Mouse (Mus musculus) layer of hippocampus, adult 6 months (tissue): ENCODE data around the gene Sdhaf2. TPM values are rescaled to one million over a fixed set of nuclear protein-coding genes. Genes with fewer than 3 reads are reported as not detected.

ENCODE experiments used
- long read RNA-seq, 2 experiments: library from polyadenylated mRNA; unstranded; transcript quantifications; one replicate each; pipeline ENCODE4 v2.0.0; 2019 to 2020
- polyA plus RNA-seq: library from polyadenylated mRNA; unstranded; fragments of <200 nt; fragmentation: Nextera tagmentation; gene quantifications from 2 replicates; pipeline ENCODE4 v1.2.3, GENCODE M21; 2021

Sdhaf2 gene
- polyA plus RNA-seq = 66.4 and 68.1 TPM in 2 replicates
- long read RNA-seq, experiment 1, transcript Sdhaf2-201 (4 exons, 2,981 nt) = major isoform, 81 of 104 reads
- long read RNA-seq, experiment 1, transcript Sdhaf2-203 (4 exons, 997 nt) = minor isoform, 7 of 104 reads
- long read RNA-seq, experiment 1, partial matches to known transcripts = 2 of 104 reads
- long read RNA-seq, experiment 1, other reads (novel, unspliced or antisense) = 12 of 104 reads
- long read RNA-seq, experiment 2, transcript Sdhaf2-204 (3 exons, 1,228 nt) = minor isoform, 5 of 240 reads
- long read RNA-seq, experiment 2, transcript Sdhaf2-203 (4 exons, 997 nt) = minor isoform, 24 of 240 reads
- long read RNA-seq, experiment 2, transcript Sdhaf2-201 (4 exons, 2,981 nt) = major isoform, 193 of 240 reads
- long read RNA-seq, experiment 2, partial matches to known transcripts = 2 of 240 reads
- long read RNA-seq, experiment 2, other reads (novel, unspliced or antisense) = 9 of 240 reads

DNA sequence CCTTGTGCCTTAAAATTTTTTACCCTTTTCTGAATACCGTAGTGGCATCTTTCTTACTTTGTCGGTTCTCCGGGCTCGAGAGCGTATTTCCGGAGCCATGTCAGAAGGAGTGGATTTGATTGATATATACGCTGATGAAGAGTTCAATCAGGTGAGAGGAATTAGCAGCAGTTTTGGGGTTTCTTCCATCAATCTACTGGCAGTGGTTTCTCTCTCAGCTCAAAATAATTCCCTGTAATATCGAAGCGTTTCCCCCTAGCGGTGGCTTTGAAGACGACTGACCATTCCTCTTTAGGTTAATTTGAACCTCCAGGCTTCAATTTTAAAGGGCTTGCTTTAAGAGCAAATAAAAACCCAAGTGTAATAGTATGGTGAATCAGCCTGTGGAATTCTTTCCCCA, at the start of gene Sdhaf2:
Gene Sdhaf2, minus strand, starts transcription at position 233 of the 400 bp plus-strand sequence.

GRCm38 (mm10) chr19:10555624-10556510, 29.9 kb upstream of the Sdhaf2 start, which contains the start of gene Tmem216:
TSS of gene Tmem216 (minus strand) at chr19:10556238.

DNA sequence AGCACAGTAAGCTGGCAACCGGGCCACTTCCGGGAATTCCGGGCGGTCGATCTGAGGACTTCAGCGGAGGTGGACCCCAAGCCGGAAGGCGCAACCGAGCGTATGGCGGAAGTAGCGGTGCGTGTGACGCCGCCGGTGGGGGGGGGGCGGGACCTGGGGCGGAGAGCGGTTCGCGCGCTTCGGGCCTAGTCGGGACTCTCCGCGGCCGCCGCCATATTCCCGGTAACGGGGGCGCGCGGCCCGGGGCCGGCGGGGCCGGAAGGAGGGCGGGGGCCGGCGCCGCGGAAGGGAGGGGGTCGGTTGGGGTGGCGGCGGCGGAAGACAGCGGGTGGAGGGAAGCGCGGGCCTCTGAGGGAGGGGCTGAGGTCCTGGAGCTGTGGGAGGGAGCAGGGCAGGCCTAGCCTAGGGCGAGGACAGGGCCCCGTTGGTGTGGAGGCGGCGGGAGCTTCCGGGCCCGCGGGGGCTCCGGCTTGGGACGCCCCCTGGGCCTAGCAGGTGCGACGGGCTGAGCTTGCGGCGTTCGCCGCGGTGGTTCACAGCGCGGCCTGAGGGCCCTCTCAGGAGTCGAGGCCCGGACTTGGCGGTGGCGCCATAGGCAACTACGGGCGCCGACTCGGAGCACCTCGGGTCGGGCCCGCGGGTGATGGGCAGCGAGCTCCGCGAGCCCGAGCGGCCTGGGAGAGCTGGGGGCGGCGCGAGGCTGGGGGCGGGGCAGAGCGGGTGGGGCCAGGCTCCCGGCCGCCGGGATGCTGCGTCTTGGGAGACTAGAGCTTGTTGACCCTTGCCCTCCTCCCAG, 638 bp downstream of the Sdhaf2 start, which contains the start of gene Cpsf7:
Gene Cpsf7, plus strand, starts transcription at position 161 of the 796 bp plus-strand sequence.

DNA sequence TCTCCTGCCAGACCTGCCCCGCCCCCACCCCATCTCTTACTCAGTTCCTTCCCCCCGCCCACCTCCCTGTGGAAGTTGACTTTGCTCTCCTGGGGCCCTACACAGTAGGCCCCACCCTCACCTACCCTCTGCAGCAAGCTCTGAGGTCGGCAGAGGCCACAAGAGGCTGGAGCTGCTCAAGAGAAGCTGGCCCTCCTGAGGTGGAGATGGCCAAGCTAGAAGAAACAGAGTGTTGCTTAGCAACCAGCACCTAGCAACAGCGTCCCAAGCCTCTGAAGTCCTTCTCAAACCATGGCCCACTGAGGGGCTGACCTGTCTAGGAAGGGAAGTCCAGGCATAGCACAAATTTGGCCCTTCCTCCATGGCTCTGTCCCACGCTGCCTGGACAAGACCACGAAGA, 43.2 kb downstream of the Sdhaf2 start, which contains the start of gene Ppp1r32:
Gene Ppp1r32, minus strand, starts transcription at position 226 of the 400 bp plus-strand sequence.

DNA sequence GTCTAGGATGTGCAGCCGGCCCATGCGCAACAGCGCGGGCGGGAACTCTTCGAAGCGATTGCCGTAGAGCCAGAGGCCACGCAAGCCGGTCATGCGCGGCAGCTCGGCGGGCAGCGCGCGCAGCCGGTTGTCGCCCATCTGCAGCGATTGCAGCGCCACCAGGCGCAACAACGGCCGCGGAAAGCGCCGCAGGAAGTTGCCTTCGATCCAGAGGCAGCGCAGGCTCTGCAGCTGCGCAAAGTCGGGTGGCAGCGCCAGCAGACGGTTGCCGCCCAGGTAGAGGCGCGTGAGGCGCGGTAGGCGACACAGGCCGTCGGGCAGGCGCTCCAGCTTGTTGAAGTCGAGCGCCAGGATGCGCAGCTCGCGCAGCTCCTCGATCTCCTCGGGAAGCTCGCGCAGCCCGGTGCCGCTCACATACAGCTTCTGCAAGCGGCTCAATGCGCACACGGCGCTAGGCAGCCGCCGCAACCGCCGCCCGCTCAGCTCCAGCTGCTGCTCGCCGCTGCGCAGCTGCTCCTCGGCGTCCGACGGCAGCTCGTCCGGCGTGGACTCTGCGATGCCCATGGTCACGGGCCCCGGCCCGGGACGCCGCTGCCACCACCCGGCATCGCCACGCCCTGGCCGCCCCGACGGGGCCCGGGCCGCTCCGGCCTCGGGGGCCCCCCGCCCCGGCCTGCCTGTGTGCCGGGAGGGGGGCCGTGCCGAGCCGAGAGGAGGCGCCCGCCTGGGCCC, 69.0 kb downstream of the Sdhaf2 start, which contains the start of gene Lrrc10b:
Gene Lrrc10b, minus strand, starts transcription at position 722 of the 732 bp plus-strand sequence.

Other genes with a start within 250 kb of the Sdhaf2 start
- 49.2 and 62.6 TPM in 2 replicates for gene Dagla, start 221.3 kb downstream of the Sdhaf2 start, polyA plus RNA-seq
- 7.3 and 8.5 TPM in 2 replicates for gene Syt7, start 137.1 kb downstream of the Sdhaf2 start, polyA plus RNA-seq
- 5.6 and 6.1 TPM in 2 replicates for gene Lrrc10b, start 68.7 kb downstream of the Sdhaf2 start, polyA plus RNA-seq
- gene Ppp1r32, start 43.2 kb downstream of the Sdhaf2 start, polyA plus RNA-seq = 3.2 and 4.0 TPM in 2 replicates
- gene Cpsf7, start 876 bp downstream of the Sdhaf2 start, polyA plus RNA-seq = 8.6 and 8.8 TPM in 2 replicates
- 16.1 and 17.2 TPM in 2 replicates for gene Tmem216, start 30.1 kb upstream of the Sdhaf2 start, polyA plus RNA-seq
- gene Cyb561a3, start 51.0 kb upstream of the Sdhaf2 start, polyA plus RNA-seq = 26.1 and 26.4 TPM in 2 replicates
- gene Tmem138, start 51.2 kb upstream of the Sdhaf2 start, polyA plus RNA-seq = 14.6 and 16.6 TPM in 2 replicates
- gene Ddb1, start 79.2 kb upstream of the Sdhaf2 start, polyA plus RNA-seq = 60.8 and 69.5 TPM in 2 replicates
- gene Tkfc, start 79.5 kb upstream of the Sdhaf2 start, polyA plus RNA-seq = 2.3 and 2.7 TPM in 2 replicates
- gene Vwce, start 108.1 kb upstream of the Sdhaf2 start, polyA plus RNA-seq = 0.13 and 0.14 TPM in 2 replicates
- gene Pga5, start 151.9 kb upstream of the Sdhaf2 start, polyA plus RNA-seq = not detected in 2 replicates
- 24.5 and 24.7 TPM in 2 replicates for gene Vps37c, start 162.6 kb upstream of the Sdhaf2 start, polyA plus RNA-seq
- gene Cd5, start 212.9 kb upstream of the Sdhaf2 start, polyA plus RNA-seq = 0.13 TPM in 1 of 2 replicates, not detected in the other